Mouse (Mus musculus) heart, adult 9 months (tissue): Measurements from ENCODE around the gene Slc46a2.

Source experiments
- DNase-seq, 2 experiments: peaks; one replicate each; pipeline ENCODE4 v3.0.0; 2022; ENCODE audit warnings: low spot score in 2 of 2

The Slc46a2 gene

DNA sequence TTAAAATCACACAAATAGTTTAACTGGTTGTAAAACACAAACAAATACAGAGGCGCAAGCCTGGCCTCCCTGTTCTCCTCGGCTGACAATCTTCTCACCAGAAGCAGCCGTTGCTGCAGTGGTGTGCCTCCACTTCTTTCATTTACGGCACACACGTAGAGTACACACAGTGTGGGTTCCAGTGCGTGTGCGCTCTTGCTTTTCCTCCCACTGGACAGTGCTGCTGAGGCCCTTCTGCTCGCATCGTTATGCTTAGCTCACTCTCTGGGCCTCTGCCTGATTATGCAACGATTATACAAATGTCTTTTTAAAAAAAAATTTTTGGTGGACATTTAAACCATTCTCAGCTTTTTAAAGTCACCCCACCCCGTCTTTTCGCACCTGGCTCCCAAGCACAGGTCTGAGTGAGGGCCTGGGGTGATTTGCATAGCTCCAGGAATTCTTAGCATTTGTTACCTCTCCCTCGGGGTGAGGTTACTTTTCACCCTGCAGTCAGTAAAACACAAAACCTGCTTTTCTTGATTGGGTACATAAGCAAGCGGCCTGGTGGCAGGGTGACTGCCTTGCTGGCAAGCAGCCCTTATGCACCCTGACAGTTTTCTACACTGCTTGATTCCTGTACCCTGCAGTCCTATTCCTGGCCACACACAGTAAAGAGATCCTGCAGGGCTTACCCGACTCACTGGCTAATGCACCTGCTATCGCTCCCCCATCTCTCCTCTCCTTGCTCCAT lies 55.0 kb downstream of the Slc46a2 start:
- DNase-seq = no peak
